Mouse (Mus musculus): Measurements from ENCODE around the gene Rasgrp2. TPM values are rescaled to one million over a fixed set of nuclear protein-coding genes. Genes with fewer than 3 reads are reported as not detected.

Gene Rasgrp2
- total RNA-seq, 1 experiment: 81.7 TPM

- Histone ChIP-seq H3K9me3 (ENCODE audit: control insufficient read depth, insufficient read depth, low read depth, low read length) (no peaks in the 10 kb centered on the region), H3K27ac (ENCODE audit: insufficient read depth, low read depth, low read length, poor library complexity, severe bottlenecking) (no peak overlapping the region), H3K9ac (ENCODE audit: insufficient read depth, low read depth, low read length, poor library complexity, severe bottlenecking) (no peak overlapping the region), H3K4me1 (ENCODE audit: control insufficient read depth in 2 of 2, insufficient read depth in 2 of 2, low read length in 2 of 2, poor library complexity in 1 of 2) (peaks cover 6 to 15% of the 10 kb centered on the region in 2 experiments), H3K4me3 (ENCODE audit: insufficient read depth in 1 of 2, low read depth in 1 of 2, low read length in 2 of 2, poor library complexity in 1 of 2, severe bottlenecking in 1 of 2) (no peak overlapping the region), H3K36me3 (ENCODE audit: control insufficient read depth, insufficient read depth, low read length, poor library complexity, severe bottlenecking) (no peaks in the 10 kb centered on the region)
- TF ChIP-seq ZC3H11A (IDR thresholded peaks at IDR 0.05; ENCODE audit: borderline replicate concordance, low read depth, low read length): no peak
- no peak for TF ChIP-seq MAFK (IDR thresholded peaks at IDR 0.05; ENCODE audit: insufficient read depth, low read depth, low read length)
- no peak for TF ChIP-seq HCFC1 (IDR thresholded peaks at IDR 0.05; ENCODE audit: borderline replicate concordance, insufficient read depth, low read length)
- no peak for TF ChIP-seq ZNF384 (IDR thresholded peaks at IDR 0.05; ENCODE audit: low read depth, low read length)
- no peak for TF ChIP-seq CHD2 (IDR thresholded peaks at IDR 0.05; ENCODE audit: low read depth, low read length)
- in situ Hi-C loops (cut with MboI; ENCODE audit: low sequenced_read_pairs in 2 of 2, unreplicated experiment in 2 of 2): no loop called here
- DNase-seq (ENCODE audit: low read depth, low spot score): no peak
These were observed 6.3 kb upstream of the Rasgrp2 start for GRCm38 (mm10) chr19:6392743-6393393.

- no peaks in the 10 kb centered on the region for H3K36me3 ChIP-seq (ENCODE audit: control insufficient read depth, insufficient read depth, low read length, poor library complexity, severe bottlenecking)
- no peaks in the 10 kb centered on the region for H3K9me3 ChIP-seq (ENCODE audit: control insufficient read depth, insufficient read depth, low read depth, low read length)
- TF ChIP-seq HCFC1 (IDR thresholded peaks at IDR 0.05; ENCODE audit: borderline replicate concordance, insufficient read depth, low read length) (no peak), MAFK (IDR thresholded peaks at IDR 0.05; ENCODE audit: insufficient read depth, low read depth, low read length) (no peak), ZC3H11A (IDR thresholded peaks at IDR 0.05; ENCODE audit: borderline replicate concordance, low read depth, low read length) (no peak), ZNF384 (IDR thresholded peaks at IDR 0.05; ENCODE audit: low read depth, low read length) (no peak), CHD2 (IDR thresholded peaks at IDR 0.05; ENCODE audit: low read depth, low read length) (no peak)
- H3K9ac ChIP-seq (ENCODE audit: insufficient read depth, low read depth, low read length, poor library complexity, severe bottlenecking): no peak overlapping the region
- no peak overlapping the region for H3K27ac ChIP-seq (ENCODE audit: insufficient read depth, low read depth, low read length, poor library complexity, severe bottlenecking)
- H3K4me3 ChIP-seq (ENCODE audit: insufficient read depth in 1 of 2, low read depth in 1 of 2, low read length in 2 of 2, poor library complexity in 1 of 2, severe bottlenecking in 1 of 2): no peak overlapping the region
- H3K4me1 ChIP-seq (ENCODE audit: control insufficient read depth in 2 of 2, insufficient read depth in 2 of 2, low read length in 2 of 2, poor library complexity in 1 of 2): peaks cover 7 to 18% of the 10 kb centered on the region in 2 experiments
- DNase-seq (ENCODE audit: low read depth, low spot score): no peak
- in situ Hi-C loops (cut with MboI; ENCODE audit: low sequenced_read_pairs in 2 of 2, unreplicated experiment in 2 of 2): no loop called here
These were observed 5.5 kb upstream of the Rasgrp2 start for GRCm38 (mm10) chr19:6393637-6394036.

DNA sequence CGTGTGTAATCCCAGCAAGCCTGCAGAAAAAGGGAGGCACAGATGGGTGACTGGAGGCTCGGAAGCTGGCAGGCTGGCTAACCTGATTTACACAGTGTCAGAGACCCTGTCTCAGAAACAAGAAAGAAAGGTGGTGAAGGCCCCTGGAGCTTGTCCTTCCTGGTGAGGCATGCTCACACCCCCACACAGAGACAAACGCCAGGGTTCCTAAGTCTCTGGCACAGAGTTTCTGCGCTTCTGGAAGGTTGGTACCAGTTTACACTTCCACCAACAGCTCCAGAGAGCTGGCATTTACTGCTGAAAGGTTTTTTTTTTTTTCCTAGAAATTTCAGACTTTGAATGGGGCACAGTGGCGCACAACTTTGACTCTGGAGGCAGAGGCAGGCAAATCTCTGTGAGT lies 2.9 kb upstream of the Rasgrp2 start:
- no peak for DNase-seq (ENCODE audit: low read depth, low spot score)
- Histone ChIP-seq H3K27ac (ENCODE audit: insufficient read depth, low read depth, low read length, poor library complexity, severe bottlenecking) (no peak overlapping the region), H3K4me3 (ENCODE audit: insufficient read depth in 1 of 2, low read depth in 1 of 2, low read length in 2 of 2, poor library complexity in 1 of 2, severe bottlenecking in 1 of 2) (no peak overlapping the region), H3K9ac (ENCODE audit: insufficient read depth, low read depth, low read length, poor library complexity, severe bottlenecking) (no peak overlapping the region), H3K36me3 (ENCODE audit: control insufficient read depth, insufficient read depth, low read length, poor library complexity, severe bottlenecking) (no peaks in the 10 kb centered on the region), H3K9me3 (ENCODE audit: control insufficient read depth, insufficient read depth, low read depth, low read length) (no peaks in the 10 kb centered on the region), H3K4me1 (ENCODE audit: control insufficient read depth in 2 of 2, insufficient read depth in 2 of 2, low read length in 2 of 2, poor library complexity in 1 of 2) (peaks cover 1 to 10% of the 10 kb centered on the region in 2 experiments; a peak in 3 of 4 replicates)
- in situ Hi-C loops (cut with MboI; ENCODE audit: low sequenced_read_pairs in 2 of 2, unreplicated experiment in 2 of 2): no loop called here
- TF ChIP-seq ZC3H11A (IDR thresholded peaks at IDR 0.05; ENCODE audit: borderline replicate concordance, low read depth, low read length) (no peak), MAFK (IDR thresholded peaks at IDR 0.05; ENCODE audit: insufficient read depth, low read depth, low read length) (no peak), HCFC1 (IDR thresholded peaks at IDR 0.05; ENCODE audit: borderline replicate concordance, insufficient read depth, low read length) (no peak), CHD2 (IDR thresholded peaks at IDR 0.05; ENCODE audit: low read depth, low read length) (no peak), ZNF384 (IDR thresholded peaks at IDR 0.05; ENCODE audit: low read depth, low read length) (no peak)

- Histone ChIP-seq H3K9me3 (ENCODE audit: control insufficient read depth, insufficient read depth, low read depth, low read length) (no peaks in the 10 kb centered on the region), H3K4me1 (ENCODE audit: control insufficient read depth in 2 of 2, insufficient read depth in 2 of 2, low read length in 2 of 2, poor library complexity in 1 of 2) (peaks cover 1 to 18% of the 10 kb centered on the region in 2 experiments; a peak in 3 of 4 replicates), H3K9ac (ENCODE audit: insufficient read depth, low read depth, low read length, poor library complexity, severe bottlenecking) (0 out of 2 replicates have a peak overlapping the region, but pooled peaks have one; percentile 34), H3K27ac (ENCODE audit: insufficient read depth, low read depth, low read length, poor library complexity, severe bottlenecking) (no peak overlapping the region), H3K4me3 (ENCODE audit: insufficient read depth in 1 of 2, low read depth in 1 of 2, low read length in 2 of 2, poor library complexity in 1 of 2, severe bottlenecking in 1 of 2) (peak overlapping the region; percentile 63 to 74; a peak in 2 of 4 replicates), H3K36me3 (ENCODE audit: control insufficient read depth, insufficient read depth, low read length, poor library complexity, severe bottlenecking) (no peaks in the 10 kb centered on the region)
- no peak for DNase-seq (ENCODE audit: low read depth, low spot score)
- in situ Hi-C loops (cut with MboI; ENCODE audit: low sequenced_read_pairs in 2 of 2, unreplicated experiment in 2 of 2): no loop called here
- no peak for TF ChIP-seq MAFK (IDR thresholded peaks at IDR 0.05; ENCODE audit: insufficient read depth, low read depth, low read length)
- TF ChIP-seq CHD2 (IDR thresholded peaks at IDR 0.05; ENCODE audit: low read depth, low read length): no peak
- no peak for TF ChIP-seq ZNF384 (IDR thresholded peaks at IDR 0.05; ENCODE audit: low read depth, low read length)
- no peak for TF ChIP-seq HCFC1 (IDR thresholded peaks at IDR 0.05; ENCODE audit: borderline replicate concordance, insufficient read depth, low read length)
- TF ChIP-seq ZC3H11A (IDR thresholded peaks at IDR 0.05; ENCODE audit: borderline replicate concordance, low read depth, low read length): no peak
These were observed 1.4 kb upstream of the Rasgrp2 start for GRCm38 (mm10) chr19:6397582-6398249.
